Mouse (Mus musculus) lung, postnatal 10 days (tissue): Measurements from ENCODE around the gene Slc7a8.

Source experiments
- DNase-seq: peaks from one replicate; pipeline ENCODE4 v3.0.0; 2021

Gene Slc7a8

GRCm38 (mm10) chr14:54736555-54737552 lies 44.9 kb downstream of the Slc7a8 start:
- no peak for DNase-seq

GRCm38 (mm10) chr14:54735221-54735620 lies 46.5 kb downstream of the Slc7a8 start:
- DNase-seq = no peak

- no peak for DNase-seq
These were observed 47.7 kb downstream of the Slc7a8 start for GRCm38 (mm10) chr14:54734004-54734403.

GRCm38 (mm10) chr14:54732206-54732605 lies 49.5 kb downstream of the Slc7a8 start:
- no peak for DNase-seq

DNA sequence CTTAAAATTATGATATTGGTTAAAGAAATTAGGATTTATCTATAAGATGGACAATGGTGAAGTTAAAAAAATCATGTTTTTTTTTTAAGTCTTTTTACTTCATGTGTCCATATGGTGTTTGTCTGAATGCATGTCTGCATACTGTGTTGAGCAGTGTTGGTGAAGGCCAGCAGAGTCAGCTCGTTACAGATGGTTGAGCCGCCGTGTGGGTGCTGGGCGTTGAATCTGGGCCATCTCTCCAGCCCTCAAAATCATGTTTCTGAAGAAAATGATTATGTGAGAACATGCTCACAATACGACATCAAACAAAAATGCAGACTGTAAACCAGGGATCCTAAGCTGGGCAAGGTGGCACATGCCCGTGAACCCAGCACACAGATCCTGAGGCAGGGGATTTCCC lies 51.4 kb downstream of the Slc7a8 start:
- no peak for DNase-seq

GRCm38 (mm10) chr14:54728823-54729653 lies 52.7 kb downstream of the Slc7a8 start:
- no peak for DNase-seq

DNA sequence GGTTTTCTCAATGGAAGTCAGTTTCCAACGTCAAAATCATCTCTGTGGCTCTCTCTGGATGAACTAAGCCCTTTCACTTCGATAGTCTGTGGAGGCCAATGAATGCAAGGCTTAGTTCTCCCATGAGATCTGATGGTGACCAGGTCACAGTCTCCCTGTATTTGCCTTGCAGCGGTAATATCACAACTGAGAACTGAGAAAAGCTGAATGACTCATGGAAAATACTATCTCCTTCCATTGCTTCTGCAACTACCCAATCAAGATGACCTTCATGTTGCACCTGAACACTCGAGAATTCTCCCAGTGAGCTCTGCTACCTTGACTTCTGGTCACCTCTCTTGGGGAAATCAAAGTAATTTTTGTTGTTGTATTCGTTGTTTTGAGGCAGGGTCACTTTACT lies 54.2 kb downstream of the Slc7a8 start:
- no peak for DNase-seq

- no peak for DNase-seq
These were observed 57.7 kb downstream of the Slc7a8 start for GRCm38 (mm10) chr14:54724049-54724448.

- DNase-seq = no peak
These were observed 60.0 kb downstream of the Slc7a8 start for GRCm38 (mm10) chr14:54721711-54722110.

DNA sequence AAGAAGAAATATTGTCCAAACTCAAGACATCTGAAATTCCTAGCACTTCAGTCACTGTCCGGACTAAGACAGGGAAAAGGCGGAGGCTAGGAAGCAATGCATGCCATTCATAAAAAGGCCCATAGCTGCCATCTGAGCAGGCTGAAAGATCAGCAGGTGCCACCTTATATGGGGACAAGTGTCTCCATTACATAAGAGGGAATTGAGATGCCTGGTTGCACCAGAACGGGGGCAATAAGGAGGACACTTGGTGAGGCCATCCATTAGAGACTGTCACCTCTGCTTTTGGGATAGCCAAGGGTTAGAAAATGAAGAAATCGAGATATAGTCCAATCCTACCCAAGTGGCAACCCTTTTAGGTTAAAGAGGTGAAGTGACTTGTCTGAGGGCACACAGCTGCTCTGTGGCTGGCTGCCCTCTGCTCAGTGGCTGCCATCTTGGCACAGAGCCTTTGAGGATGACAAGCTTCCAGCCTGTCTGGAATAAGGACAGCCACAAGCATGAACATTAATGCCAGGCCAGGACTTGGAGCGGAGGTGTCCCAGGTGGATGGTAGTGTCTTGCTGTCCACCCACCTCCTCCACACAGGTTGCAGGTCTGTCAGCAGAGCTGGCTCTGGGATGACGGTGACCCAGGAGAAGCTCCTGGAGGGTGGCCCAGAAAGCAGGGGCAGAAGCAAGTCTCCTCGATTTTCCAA lies 60.9 kb downstream of the Slc7a8 start:
- no peak for DNase-seq

DNA sequence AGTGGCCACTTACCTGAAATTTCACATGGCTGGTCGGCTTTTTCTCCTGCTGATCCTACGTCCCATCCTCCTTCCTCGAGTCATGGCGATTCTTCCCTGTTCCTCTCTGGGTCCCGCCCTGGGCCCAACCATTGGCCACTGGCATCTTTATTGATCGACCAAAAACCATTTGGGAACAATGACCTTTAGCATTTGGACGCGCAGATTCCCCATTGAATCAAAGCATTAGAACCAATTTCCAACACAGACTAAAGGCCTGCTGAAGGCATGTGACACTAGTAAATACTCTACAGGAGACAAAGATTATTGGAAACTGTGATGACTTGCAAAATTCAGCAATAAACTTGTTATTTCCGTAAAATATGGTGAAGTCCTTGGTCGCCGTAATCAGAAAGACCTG lies 61.7 kb downstream of the Slc7a8 start:
- no peak for DNase-seq

DNA sequence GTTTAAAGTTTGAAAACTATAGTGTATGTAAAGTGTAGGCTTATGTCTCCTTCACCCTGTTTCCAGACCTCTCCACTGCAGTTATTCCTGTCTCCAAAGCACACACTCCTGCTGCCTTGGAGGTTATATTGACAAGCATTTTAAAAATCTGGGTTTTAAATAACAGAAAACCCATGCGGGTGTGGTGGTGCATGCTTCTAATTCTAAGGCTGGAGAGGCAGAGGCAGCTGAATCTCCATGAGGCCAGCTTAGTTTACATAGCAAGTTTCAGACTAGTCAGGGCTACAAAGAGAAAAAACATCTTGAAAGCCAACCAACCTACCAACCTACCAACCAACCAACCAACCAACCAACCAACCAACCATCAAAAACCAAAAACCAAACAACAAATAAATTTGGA lies 66.3 kb downstream of the Slc7a8 start:
- no peak for DNase-seq

GRCm38 (mm10) chr14:54714617-54715081 lies 67.1 kb downstream of the Slc7a8 start:
- no peak for DNase-seq

GRCm38 (mm10) chr14:54714121-54714520 lies 67.6 kb downstream of the Slc7a8 start:
- DNase-seq = peak; percentile 76

DNA sequence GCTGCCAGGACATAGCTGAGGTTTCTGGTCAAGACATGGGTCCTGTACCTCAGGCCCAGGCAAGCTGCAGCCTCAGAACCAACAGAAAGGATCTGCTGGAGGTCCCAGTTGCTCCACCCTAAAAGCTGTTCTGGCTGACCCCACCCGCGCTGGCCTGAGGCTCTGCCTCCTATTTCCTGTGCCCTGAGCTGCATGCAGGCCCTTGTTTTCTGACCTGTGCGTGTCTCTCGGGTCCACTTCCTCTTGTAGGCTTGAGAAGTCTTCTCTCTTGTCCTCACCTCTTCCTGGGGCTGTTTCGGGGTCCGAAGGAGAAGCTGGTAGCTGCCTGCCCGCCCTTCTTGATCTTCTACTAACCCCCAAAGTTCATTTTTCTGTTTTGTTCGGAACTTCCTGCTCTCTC lies 68.9 kb downstream of the Slc7a8 start:
- DNase-seq = peak; percentile 57

DNA sequence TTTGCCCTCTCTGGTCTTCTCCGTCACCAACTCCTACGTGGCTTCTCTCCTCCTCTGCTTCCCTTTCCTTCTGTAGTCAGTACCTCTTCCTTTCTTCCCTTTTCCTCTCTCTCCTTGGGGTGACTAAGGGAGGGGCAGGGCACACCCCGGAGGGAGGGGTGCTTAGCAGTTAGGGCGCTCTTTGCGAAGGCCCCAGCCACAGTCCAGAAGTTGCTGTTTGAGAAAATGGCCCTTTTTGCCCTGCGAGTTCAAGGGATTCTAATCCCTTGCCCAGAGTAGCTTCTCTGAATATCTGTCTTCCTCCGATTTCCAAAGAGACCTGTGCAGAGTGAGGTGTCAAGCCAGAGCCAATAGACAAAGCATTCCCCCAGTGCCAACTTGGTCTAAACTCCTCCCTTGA lies 69.7 kb downstream of the Slc7a8 start, which contains the start of gene Cebpe:
Gene Cebpe, minus strand, starts transcription at position 101 of the 400 bp plus-strand sequence.
- DNase-seq = no peak

DNA sequence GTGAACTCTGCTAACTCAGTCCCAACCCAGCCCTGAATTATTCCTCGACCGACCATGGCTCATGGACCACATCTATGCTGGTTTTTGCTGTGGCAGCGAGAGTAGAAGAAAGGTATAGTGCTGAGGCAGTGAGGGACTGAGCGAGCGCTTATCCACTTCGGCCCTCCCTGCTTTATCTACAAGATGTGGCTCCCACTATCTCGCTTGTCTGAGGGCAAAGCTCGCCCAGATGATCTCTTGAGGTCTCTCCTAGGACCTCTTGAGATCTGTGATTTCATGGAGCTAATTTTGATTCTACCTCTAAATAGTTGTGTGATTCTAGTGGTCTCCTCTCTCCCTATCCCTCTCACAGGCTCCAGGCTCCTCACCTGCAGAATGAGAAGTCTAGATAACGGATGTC lies 72.7 kb downstream of the Slc7a8 start:
- DNase-seq = no peak

- DNase-seq = no peak
These were observed 75.0 kb downstream of the Slc7a8 start for GRCm38 (mm10) chr14:54706589-54707320.

DNA sequence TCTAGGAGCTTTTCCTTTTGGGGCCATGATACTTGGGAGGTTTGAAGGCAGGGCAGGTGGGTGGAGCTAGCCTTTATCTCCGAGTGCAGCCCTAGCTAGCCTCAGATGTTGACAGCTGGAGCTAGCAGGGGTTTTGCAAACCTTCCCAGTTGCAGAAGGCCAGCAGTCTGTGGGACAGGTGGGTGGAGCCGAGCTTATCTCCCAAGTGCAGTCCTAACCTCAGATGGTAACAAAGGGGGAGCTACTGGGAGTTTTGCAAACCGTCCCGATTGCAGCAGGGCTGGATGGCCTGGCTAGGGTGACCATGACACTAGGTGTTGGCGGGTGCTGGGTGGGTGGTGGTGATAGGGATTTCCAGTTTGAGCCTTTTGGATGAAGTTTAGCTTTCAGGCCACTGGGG lies 75.9 kb downstream of the Slc7a8 start:
- DNase-seq = no peak

DNA sequence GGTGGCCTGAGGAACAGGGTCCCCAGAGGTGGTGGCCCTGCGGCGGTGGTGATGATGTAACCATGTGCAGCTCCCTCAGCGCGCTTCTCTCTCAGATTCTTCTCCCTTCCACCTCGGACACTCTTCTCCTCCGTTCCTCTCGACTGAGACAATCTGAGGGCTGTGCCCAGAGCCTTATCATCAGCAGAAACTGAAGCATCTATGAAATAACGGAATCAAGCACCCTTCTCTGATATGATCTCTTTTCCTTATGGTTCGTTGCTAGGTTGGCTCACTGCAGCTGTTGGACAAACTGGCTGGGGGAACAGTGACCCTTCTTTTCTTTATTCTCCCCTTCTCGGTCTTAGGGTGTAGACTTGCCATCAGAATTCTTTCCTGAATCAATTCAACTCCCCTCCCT lies 78.5 kb downstream of the Slc7a8 start:
- DNase-seq = no peak

DNA sequence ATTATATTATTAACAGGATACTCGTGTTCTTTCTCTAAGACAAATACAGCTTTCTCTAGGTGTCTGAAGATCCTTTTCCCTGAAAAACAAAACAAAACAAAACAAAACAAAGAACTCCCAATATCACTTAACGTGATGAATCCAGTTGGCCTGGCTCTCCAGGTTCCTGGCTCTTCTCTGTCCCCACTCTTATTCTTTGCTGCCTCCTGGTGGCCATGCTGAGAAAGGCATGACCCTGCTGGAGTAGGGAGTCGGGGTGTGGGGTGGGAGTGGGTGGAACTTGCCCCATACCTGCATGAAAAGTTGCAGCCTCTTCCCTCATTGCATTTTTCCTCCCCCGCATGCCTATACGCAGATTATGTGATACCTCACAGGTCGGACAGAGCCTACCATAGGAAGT lies 80.4 kb downstream of the Slc7a8 start:
- peak; percentile 92 for DNase-seq

DNA sequence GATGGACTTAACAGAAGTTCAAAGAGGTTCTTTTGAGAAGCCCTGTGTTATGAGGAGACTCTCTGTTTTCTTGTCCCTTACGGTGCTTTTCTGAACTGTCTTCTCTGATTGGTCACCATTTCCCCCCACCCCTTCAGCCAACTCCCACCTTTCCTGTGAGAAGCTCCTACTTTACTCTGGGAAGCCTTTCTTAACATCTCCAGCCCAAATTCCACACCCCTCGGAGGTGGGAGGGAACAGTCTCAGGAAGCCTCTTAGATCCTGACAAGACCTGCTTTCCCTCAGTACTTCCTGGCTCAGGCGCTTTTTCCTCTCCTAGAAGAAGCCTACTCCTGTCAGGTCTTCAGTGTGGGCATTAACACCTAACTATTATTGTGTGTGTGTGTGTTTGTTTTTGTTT lies 82.2 kb downstream of the Slc7a8 start:
- DNase-seq = no peak
